Mouse (Mus musculus): ENCODE measurements around the gene Cdh6.

Cdh6 gene

DNA sequence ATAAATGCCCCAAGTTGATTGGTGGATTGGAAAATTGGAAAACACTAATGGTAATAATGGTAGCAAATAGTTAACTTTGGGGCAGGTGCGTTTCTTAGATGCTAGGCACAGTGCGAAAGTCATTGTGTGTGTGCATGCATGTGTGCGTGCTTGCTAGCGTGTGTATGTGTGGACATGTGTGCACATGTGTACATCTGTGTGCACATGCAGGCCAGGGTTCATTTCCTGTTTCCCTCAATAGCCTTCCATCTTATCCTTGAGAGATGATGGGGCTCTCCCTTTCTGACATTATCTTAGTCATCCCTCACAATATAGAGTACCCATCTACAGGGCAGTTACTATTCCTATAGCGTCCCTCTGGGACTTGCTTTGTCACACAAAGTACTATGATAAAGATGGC lies 17.7 kb downstream of the Cdh6 start:
- DNase-seq (ENCODE audit: low spot score): no peak

DNA sequence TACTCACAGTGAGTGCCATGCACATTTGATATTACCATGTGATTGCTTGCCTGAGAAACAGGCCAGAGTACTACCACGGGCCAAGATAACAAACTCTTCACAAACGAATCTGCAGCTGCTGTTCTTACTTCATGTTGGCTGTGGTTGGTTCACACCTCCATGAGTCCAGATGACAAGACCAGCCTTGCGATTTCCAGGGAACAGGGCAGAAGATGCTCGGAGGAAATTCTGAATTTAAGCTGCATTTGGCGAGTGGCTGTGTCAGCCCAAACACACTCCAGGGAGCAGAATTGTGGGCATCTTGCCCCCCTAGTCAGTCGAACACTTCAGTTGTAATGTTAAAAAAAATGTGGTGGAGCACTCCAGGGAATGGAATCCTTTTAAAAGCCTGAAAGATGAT lies 18.1 kb downstream of the Cdh6 start:
- no peak for DNase-seq (ENCODE audit: low spot score)

DNA sequence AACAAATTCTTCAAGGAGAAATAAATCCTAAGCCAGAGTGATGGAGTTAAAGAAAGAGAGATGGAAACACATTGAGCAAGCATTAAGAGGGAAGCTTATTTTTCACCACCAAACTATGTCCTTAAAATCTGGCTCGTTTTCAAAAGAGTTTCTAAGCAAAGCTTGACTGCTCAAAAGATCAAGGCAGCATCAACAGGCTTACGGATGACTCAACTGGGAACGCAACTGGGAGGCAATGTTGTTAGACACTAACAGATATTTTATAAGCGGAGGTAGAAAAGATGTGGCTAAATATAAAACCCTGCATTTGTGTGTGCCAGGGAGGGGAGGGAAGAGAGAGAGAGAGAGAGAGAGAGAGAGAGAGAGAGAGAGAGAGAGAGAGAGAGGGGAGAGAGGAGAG lies 31.5 kb downstream of the Cdh6 start:
- no peak for DNase-seq (ENCODE audit: low spot score)

DNA sequence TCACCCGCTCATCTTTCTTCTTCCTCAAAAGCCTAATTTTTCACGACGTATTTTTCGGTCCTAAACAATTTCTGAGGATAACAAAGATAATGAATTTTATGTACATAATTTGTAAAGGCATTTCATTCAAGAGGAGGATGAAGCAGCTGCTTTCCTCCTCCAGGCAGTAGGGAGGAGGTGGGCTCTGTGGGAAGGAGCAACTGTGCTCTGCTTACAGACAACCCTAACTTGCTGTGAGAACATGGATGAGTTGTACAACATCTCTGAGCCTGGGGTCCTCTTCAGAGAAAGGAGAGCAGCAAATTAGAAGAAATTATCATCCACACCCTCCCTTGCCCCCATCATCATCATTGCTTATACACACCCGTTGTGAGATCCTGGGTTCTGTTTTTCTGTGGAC lies 33.8 kb downstream of the Cdh6 start:
- no peak for DNase-seq (ENCODE audit: low spot score)

DNA sequence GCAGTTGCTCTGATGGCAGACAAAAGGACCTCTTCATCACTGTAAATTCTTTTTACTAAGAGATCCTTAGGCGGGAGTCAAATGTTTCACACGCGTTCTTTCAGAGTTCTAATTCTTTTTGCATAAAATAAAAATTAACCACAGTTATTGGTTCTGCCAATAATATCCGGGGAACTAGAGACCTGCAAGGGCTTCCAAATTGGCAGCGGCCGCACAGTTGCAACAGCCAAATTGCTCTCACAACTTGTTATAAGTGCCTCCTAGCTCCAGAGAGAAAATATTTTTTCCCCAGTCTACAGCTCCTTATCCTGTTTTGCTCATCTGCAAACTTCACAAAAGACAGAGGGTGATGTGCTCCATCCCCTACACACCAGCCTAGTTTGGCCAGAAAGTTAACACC lies 36.3 kb downstream of the Cdh6 start:
- no peak for DNase-seq (ENCODE audit: low spot score)

DNA sequence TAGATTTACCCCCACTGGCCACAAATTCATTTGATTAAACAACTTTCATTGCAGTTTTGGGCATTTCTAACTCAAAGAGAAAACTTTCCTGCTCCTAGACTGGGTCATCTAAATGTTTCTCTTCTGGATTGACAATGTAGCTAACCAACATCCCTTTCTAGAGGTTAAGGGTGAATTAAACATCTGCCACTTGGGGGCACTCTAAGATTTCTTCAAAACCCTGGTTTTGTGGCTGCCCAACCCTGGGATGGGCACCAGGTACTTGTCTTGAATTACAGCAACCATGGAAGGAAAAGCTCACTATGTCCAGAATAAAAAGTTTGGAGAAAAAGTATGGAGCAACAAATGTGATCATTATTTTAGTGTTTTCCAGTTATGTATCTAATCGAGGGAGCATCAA lies 39.4 kb downstream of the Cdh6 start:
- peak; percentile 9 for DNase-seq (ENCODE audit: low spot score)

DNA sequence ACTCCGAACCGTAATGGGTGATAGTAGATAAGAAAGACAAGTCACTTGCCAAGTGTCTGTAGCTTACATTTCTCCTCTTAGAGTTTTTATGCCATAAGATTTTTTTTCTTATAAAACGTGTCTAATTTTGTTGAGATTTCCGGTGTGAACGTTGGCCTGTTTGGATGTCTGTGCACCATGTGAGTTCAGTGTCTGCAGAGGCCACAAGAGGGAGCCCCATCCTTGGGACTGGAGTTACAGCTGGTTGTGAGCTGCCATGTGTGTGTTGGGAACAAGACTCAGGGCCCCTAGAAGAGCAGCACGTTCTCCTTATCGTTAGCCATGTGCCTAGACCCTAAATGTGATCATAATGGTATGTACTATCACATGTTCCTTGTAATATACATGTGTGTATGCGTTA lies 40.1 kb downstream of the Cdh6 start:
- no peak for DNase-seq (ENCODE audit: low spot score)

DNA sequence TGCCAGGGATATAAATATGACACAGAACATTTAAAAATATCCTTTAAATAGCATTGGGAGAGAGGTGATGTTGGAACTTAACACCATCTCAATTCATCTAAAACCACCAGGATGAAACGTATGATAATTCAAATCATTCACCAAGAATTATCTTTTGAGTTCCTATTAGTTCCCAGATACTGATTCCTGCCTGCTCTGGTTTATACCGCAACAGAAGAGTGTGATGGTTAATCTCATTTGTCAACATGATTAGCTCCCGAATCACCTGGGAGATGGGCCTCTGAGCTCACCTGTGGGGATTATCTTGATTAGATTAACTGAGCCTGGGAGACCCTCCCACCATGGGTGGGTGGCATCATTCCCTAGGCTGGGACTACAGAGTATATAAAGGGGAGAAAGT lies 41.0 kb downstream of the Cdh6 start:
- no peak for DNase-seq (ENCODE audit: low spot score)

DNA sequence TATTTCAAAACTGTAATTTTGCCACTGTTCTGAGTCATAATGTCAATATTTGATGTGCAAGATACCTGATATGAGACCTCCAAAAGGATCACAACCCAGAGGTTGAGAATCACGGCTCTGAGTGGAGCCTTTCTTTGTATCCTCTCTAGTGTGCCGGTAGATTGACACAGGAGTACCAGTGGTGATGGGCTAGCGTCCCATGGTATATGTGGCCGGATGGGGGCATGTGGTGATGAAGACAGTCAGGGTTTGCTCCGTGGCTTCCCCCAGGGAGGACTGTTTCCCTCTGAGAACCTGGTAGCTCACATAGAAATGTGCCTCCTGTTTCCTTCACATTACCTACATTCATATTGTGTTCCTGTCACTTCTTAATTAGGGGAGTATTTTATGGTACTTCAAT lies 43.2 kb downstream of the Cdh6 start:
- no peak for DNase-seq (ENCODE audit: low spot score)

DNA sequence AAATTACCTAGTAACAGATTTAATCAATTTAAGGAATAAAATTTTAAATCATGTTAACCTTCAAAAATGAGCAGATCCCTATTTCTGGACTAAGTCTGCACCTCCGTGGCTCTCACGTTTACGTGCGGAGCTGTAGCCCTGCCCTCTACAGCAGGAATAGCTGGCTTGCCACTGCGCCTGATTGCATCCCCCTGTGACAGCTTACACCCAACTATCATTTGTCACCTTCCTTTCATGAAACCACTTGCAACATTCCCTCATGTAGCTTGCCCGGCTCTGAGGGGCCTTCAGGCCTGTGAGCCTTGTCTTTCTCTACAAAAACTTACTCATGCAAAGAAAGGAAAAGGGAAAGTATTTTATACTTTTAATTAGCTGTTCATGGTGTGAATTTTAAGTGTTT lies 73.1 kb downstream of the Cdh6 start:
- DNase-seq (ENCODE audit: low spot score): no peak

DNA sequence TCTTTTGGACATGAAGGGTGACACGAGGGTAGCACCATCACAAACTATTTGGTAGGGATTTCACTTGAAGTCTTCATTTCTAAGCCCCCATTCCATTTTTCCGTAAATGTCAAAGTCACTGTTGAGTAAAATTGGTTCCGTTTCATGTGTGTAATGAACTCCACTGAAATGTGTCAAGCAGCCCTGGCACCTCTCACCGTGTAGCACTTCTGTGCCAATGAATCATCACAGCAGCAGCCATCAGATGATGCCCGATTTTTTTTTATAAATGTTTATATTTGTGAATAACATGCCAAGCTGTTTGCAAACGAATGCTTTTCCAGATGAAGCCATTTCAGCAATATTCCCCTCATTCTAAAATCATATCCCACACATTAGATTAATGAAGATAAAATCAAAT lies 75.6 kb downstream of the Cdh6 start:
- no peak for DNase-seq (ENCODE audit: low spot score)

DNA sequence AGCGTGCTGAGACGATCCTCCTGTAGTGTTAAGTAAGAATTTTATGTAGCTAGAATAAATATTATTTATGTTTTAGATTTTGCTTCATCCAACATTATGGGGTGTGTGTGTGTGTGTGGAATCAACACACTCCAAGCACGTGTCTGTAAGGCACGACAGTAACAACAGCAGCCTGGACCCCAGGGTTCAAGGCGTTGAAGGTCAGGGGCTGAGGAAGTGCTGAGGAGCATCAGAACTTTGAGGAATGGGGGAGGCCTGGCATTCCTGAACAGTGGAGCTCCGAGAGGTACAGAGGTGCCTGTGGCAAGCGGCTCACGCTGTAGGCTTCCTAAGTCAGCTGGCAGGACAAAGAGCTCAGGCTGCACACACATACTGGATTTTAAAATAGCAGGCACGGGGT lies 78.1 kb downstream of the Cdh6 start:
- DNase-seq (ENCODE audit: low spot score): no peak

DNA sequence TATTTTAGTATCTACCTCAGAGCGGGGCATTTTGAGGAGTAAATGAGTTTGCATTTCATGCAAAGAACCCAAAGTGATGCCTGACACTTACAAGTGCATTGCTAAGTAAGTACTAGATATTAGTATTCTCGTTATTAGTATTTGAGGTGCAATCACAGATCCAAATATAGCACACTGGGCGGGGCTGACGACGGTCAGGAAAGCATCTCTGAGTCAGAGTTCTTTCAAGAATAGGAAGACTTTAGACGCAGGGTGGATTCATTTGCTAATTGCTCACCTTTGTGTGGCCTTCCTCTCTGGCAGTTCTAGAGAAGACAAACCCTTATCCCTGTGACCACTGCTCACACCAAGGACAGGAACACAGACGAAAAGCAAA lies 78.6 kb downstream of the Cdh6 start:
- no peak for DNase-seq (ENCODE audit: low spot score)

DNA sequence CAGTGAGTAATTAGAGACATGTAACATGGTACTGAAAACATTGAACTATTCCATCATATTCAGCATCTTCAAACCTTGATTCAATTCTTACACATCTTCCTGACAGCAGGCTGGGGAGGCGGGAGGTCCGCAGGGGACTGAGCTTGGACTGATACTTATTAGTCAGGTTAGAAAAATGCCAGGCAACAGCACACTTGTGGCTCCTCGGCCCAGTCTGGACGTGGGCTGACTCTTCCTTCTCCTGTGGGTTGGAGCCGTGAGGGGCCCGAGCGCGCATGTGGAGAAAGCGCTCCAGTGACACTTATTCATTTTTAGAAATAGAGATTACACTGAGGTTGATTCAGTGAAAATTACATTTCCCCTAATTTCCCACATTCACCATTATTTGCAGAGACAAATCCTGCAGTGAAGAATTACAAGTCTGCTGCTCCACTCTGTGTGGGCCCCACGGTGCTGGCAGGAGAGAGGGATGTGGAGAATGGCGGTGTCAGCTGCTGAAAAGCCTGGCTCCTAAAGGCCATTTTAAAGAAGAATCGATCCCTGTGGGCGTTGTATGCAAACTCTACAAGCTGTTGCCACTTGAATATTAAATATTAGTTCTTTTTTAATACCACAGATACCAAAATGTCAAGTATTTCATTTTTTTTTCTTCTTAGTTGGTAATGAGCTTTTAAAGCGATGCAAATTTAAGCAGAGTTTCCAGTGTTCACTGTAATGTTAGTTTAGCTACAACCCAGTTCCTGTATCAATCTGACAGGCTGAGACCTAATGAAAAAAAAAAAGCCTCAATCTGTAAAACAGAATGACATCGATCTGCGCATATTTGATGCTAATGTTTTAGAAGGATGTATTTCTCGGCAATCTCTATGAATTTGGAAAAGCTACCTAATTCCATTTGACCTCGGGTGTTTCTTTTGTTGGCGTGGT lies 79.3 kb downstream of the Cdh6 start:
- DNase-seq (ENCODE audit: low spot score): no peak

DNA sequence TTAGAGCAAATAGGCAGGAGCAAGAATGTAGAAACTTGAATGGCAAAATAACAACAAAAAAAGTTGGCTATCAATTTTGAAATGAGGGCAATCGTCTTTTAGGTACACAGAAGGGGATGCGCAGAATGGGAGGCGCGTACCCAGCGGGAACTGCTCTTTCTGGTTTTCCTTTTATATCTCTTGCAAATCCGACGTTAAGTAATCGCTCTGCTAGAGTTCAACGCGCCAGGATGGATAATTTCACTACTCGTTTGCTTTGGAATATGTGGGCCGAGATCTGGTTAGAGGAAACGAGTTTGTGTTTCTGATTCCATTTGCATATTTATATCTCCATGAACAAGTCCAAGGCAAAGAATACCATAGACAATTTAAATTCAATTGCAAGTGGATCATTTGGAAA lies 81.4 kb downstream of the Cdh6 start:
- DNase-seq (ENCODE audit: low spot score): no peak

DNA sequence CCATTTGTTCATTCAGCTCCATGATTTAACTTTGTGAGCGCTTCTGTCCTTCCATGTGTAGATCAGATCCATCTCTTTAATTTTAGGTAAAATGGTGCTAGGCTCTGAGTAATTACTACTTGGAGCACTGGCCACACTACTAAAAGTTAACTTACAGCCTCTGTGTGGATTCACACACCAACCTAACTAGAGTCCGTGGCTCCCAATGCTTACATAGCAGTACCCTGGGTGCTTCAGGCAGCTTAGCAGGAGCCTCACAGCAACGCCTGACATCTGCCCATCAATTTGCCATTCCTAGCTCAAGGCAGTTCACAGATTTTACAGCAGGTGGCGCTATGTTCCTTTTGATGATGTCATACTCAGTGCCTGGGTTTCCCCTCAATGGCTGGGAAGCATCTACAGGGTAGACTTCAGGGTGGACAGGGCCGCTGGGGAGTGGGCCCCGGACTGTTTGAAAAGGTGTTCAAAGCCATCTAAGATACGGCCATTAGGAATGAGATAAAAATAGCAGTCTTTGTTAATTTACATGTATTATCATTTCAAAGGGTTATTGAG lies 84.9 kb downstream of the Cdh6 start:
- DNase-seq (ENCODE audit: low spot score): peak; percentile 17

DNA sequence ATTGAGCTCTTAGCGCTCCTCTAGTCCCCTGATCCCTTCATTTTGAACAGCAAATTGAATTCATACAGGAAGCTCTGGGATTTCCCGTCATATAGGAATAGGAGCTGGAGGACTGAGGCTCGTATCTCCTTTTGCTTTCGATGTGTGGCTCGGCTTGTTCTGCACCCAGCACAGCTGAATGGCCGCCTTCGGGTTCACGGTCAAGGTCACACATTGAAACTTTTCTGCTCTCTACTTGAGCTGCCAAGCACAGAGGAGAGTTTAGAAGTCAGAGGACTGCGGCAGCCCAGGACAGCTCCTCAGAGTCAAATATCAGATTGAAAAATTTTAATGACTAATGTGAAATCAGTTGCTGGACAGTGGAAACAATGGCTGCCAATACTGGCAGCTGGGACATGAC lies 88.7 kb downstream of the Cdh6 start:
- DNase-seq (ENCODE audit: low spot score): no peak

DNA sequence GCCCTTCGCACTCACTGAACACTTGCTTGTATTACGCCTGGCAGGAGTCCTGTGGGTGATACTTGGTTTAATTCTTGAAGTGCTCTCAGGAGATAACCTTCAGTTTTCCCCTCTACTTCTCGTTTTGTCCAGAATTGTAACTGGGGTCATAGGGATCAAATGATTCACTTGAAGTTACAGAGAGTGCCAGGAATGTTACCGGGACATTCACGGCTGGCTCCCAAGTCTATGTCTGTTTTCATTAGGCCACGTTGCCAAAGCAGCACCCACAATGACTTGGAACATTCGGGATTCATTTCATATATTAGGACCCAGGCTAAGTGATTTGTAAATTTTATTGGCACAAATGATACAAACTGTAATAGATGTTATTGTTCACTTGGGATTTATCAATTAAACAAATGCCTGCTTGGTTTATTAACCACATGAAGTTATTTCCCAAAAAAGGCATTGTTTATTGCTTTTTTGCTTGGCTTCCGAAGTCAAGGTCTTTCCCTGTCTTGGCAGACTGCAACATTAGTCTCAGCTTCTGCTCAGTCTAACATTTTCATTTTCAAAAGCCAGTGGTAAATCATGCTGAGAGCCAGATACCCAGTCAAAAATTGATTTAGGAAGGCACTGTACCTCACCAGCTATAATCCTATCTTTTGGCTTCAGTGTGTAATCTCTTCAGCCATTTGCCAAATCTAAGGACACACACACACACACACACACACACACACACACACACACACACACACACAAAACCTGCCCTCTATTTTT lies 96.4 kb downstream of the Cdh6 start:
- DNase-seq (ENCODE audit: low spot score): no peak

DNA sequence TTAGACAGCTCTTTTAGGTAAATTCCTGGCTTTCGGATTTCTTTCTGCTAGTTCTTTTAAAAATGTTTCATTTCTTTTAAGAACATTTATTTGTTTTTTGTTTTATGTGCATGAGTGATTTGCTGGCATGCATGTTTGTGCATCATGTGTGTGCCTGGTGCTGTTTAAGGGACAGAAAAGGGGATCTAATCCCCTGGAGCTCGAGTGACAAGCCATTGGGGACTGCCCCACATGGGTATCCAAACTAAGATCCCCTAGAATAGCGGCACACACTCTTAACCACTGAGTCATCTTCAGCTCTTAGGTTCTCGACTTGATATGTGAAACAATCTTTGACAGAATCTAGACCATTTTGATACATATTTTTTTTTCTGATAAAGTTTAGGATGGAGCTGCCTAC lies 99.4 kb downstream of the Cdh6 start:
- DNase-seq (ENCODE audit: low spot score): no peak

DNA sequence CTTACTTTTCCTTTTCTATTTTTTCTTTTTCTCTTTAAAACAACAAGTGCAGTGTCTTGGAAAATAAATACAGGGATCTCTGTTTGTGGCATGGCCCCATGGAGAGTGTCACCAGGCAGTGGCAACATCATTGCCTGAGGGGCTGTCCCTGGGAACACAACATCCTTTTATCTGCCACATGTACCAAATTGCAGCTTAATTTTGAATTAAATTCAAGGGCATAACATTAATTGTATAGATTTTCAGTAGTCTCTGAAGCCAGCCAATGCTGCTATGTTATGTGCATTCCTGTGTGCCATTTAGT lies 105.3 kb downstream of the Cdh6 start:
- DNase-seq (ENCODE audit: low spot score): no peak

DNA sequence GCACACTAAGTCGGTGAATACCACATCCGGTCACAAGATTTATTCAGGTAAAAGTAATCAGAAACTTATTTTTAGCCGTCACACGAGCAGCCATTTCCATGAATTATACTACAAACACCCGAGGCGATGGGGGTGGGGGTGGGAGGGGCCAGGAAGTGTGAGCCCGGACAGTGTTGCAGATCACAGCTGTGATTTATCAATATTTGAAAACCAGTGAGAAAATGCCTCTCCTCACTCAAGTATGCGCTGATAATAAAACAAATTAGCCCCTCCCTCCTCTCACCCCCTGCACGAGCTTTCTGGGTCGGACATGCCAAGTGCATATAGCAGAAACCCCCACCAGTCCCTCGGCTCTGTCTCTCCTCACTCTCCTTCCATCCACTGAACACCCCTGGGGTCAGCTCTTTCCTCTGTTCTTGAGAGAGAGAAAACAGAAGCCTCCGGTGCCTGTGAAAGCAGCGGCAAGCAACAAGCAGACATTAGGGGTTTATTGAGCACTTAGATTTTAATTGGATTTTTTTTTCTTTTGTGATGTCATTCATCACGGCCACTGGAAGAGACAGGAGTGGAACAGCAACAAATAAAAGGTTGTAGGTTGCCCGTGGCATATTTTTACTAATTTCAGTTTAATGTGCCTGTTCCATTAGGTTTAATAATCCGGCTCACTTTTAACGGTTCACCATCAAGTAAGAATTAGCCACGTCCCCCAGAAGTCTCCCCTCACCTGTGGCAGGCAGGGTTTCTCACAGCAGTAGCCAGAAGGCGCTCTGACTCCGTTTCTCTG lies 105.9 kb downstream of the Cdh6 start:
- no peak for DNase-seq (ENCODE audit: low spot score)

DNA sequence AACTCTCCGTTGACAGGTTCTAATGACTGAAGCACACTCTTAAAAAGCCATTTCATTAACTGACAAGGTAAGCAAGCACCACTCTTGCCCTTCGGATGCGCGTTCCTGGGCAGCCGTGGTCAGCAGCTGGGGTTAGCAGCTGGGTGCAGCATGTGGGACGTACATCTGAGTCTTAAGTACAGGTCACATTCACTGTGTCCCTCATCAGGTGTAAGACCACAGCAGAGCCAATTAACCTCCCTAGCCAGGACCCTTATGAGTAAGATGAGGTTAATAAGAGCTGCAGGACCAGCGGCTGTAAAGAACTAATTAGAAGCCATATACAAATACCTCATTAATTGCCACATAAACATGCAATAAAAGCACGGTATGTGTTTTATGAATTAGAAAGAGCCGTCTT lies 106.7 kb downstream of the Cdh6 start:
- DNase-seq (ENCODE audit: low spot score): no peak

DNA sequence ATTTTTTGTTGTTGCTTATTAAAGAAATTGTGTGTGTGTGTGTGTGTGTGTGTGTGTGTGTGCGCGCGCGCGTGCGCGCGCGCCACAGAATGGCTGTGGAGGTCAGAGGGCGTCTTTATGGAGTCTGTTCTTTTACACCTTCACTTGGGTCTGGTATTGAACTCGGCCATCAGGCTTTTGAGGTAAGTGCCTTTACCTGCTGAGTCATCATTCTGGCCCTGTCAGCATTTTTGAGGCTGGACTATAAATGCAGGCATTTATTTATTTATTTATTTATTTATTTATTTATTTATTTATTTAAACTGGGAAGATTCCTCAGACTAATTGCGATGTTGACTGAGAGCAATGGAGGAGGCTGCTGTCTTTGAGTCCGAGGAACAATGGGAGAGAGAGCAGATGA lies 109.8 kb downstream of the Cdh6 start:
- DNase-seq (ENCODE audit: low spot score): no peak
